Mouse (Mus musculus) CH12.LX (cell line): ENCODE data around the gene Gm49776.

Source experiments
- CHD2 ChIP-seq: IDR thresholded peaks from 2 replicates; pipeline ENCODE4 v1.6.1; 2011; ENCODE audit warnings: low read length, improper control_type of control experiment
- CTCF ChIP-seq, 2 experiments: IDR thresholded peaks in 1 of 2; conservative IDR thresholded peaks in 1 of 2; 2 replicates each; pipeline ENCODE4 v1.5.1; 2011 to 2012; ENCODE audit warnings: low read depth in 2 of 2, low read length in 2 of 2, improper control_type of control experiment in 1 of 2, inconsistent platforms in 1 of 2, mild to moderate bottlenecking in 1 of 2, moderate library complexity in 1 of 2
- POLR2A ChIP-seq: IDR thresholded peaks from 2 replicates; pipeline ENCODE4 v1.6.1; 2011; ENCODE audit warnings: low read depth, mild to moderate bottlenecking, improper control_type of control experiment, low read length
- SIN3A ChIP-seq: IDR thresholded peaks from 2 replicates; pipeline ENCODE4 v1.6.1; 2012; ENCODE audit warnings: low read length, improper control_type of control experiment, inconsistent platforms
- ZKSCAN1 ChIP-seq: IDR thresholded peaks from 2 replicates; pipeline ENCODE4 v1.6.1; 2012; ENCODE audit warnings: low read depth, inconsistent platforms, low read length, improper control_type of control experiment, borderline replicate concordance

- no peak for TF ChIP-seq CTCF (conservative IDR thresholded peaks at IDR 0.05 in 1 of 2, IDR thresholded peaks at IDR 0.05 in 1 of 2; ENCODE audit: low read depth in 2 of 2, low read length in 2 of 2)
- no peak for TF ChIP-seq POLR2A
- no peak for TF ChIP-seq ZKSCAN1
- no peak for TF ChIP-seq SIN3A
- no peak for TF ChIP-seq CHD2
Observed at GRCm38 (mm10) chr16:18227187-18227586, 30.9 kb downstream of the Gm49776 start.
